Comparison of ENCODE assay signal across 10 mouse cellular contexts in genomic region chr1:187610336-187610948, GRCm38 (mm10). TPM values are rescaled to one million over a fixed set of nuclear protein-coding genes. Genes with fewer than 3 reads are reported as not detected.
DNase-seq lines count a peak whose midpoint lies in the region; ATAC-seq and TF ChIP-seq lines count a peak whose summit lies in the region.
"Had no signal": no experiment of that assay in that cellular context is flagged by ENCODE, and none has a peak within 500 bp of the region (broad histone marks: within the 10 kb centered on the region; RNA-seq: fewer than 3 reads in every experiment).

No protein-coding gene starts in this region.

- no peak for ATAC-seq in midbrain, embryonic 14.5 days (ENCODE audit: low FRiP score, low TSS enrichment)
- no peak for ATAC-seq in midbrain, embryonic 16.5 days
- ATAC-seq in kidney, postnatal 0 days (replicated peaks; ENCODE audit: low FRiP score, low read depth) = no peak
- ATAC-seq in stomach, postnatal 0 days (ENCODE audit: low FRiP score, low TSS enrichment) = no peak

- peaks cover 64% of the 10 kb centered on the region for H3K27me3 ChIP-seq in midbrain, embryonic 14.5 days (ENCODE audit: control insufficient read depth, insufficient read depth, low read length)
- peaks cover 21% of the 10 kb centered on the region for H3K27me3 ChIP-seq in midbrain, embryonic 16.5 days (ENCODE audit: control insufficient read depth, insufficient read depth, low read depth, low read length)
- peaks cover 39% of the 10 kb centered on the region for H3K27me3 ChIP-seq in kidney, postnatal 0 days (ENCODE audit: insufficient read depth, low read length)
- peaks cover 10% of the 10 kb centered on the region; the same call in 1 of the 2 replicates for H3K27me3 ChIP-seq in stomach, postnatal 0 days (ENCODE audit: control insufficient read depth, insufficient read depth, low read length)

- H3K4me1 ChIP-seq in midbrain, embryonic 14.5 days (ENCODE audit: control insufficient read depth, insufficient read depth, low read length) = peaks cover 23% of the 10 kb centered on the region
- H3K4me1 ChIP-seq in midbrain, embryonic 16.5 days (ENCODE audit: control insufficient read depth, insufficient read depth, low read length) = peaks cover 30% of the 10 kb centered on the region
- H3K4me1 ChIP-seq in kidney, postnatal 0 days (replicated peaks; ENCODE audit: insufficient read depth, low read length) = peaks cover 15% of the 10 kb centered on the region; the same call in 1 of the 2 replicates
- 0 out of 2 replicates have a peak, but pooled peaks cover 5% of the 10 kb centered on the region for H3K4me1 ChIP-seq in stomach, postnatal 0 days (replicated peaks; ENCODE audit: control insufficient read depth, insufficient read depth)

- H3K36me3 ChIP-seq in midbrain, embryonic 14.5 days (ENCODE audit: control insufficient read depth, insufficient read depth, low read length) = no peaks in the 10 kb centered on the region
- H3K36me3 ChIP-seq in midbrain, embryonic 16.5 days (ENCODE audit: control insufficient read depth, insufficient read depth, low read length) = no peaks in the 10 kb centered on the region
- H3K36me3 ChIP-seq in kidney, postnatal 0 days (ENCODE audit: insufficient read depth, low read length) = no peaks in the 10 kb centered on the region
- no peaks in the 10 kb centered on the region for H3K36me3 ChIP-seq in stomach, postnatal 0 days (ENCODE audit: control insufficient read depth, insufficient read depth, low read length)

- no peak overlapping the region for H3K9ac ChIP-seq in midbrain, embryonic 14.5 days (replicated peaks; ENCODE audit: low read length)
- no peak overlapping the region for H3K9ac ChIP-seq in midbrain, embryonic 16.5 days (ENCODE audit: low read depth, low read length)
- peak overlapping the region; percentile 70; the same call in 1 of the 2 replicates for H3K9ac ChIP-seq in kidney, postnatal 0 days (ENCODE audit: low read depth, low read length)
- H3K9ac ChIP-seq in stomach, postnatal 0 days (ENCODE audit: low read length) = no peak overlapping the region

- DNase-seq in adrenal gland, postnatal 14 days = peak; percentile 54
- no peak for DNase-seq in adrenal gland, adult 18-20 months (ENCODE audit: low spot score in 2 of 2)
- DNase-seq in midbrain, embryonic 14.5 days = peak; percentile 15
- DNase-seq in kidney, postnatal 0 days (ENCODE audit: low spot score) = no peak
- no peak for DNase-seq in stomach, postnatal 0 days (ENCODE audit: low spot score)
- DNase-seq in layer of hippocampus, adult 2 months (ENCODE audit: low spot score in 2 of 2) = no peak
- no peak for DNase-seq in urinary bladder, postnatal 10 days (ENCODE audit: low spot score)
- DNase-seq: lung, postnatal 14 days had no signal

- TF ChIP-seq EP300 in stomach, postnatal 0 days (optimal IDR thresholded peaks at IDR 0.05) = no peak

- H3K4me3 ChIP-seq in midbrain, embryonic 14.5 days (replicated peaks; ENCODE audit: low read depth, low read length) = no peak overlapping the region
- no peak overlapping the region for H3K4me3 ChIP-seq in midbrain, embryonic 16.5 days (ENCODE audit: low read depth, low read length)
- peak overlapping the region; percentile 55 for H3K4me3 ChIP-seq in kidney, postnatal 0 days (replicated peaks; ENCODE audit: low read depth, low read length)
- peak overlapping the region; percentile 48; the same call in 1 of the 2 replicates for H3K4me3 ChIP-seq in stomach, postnatal 0 days (ENCODE audit: low read depth, low read length)
- no peak overlapping the region for H3K4me3 ChIP-seq in layer of hippocampus, adult 2 months

- no peaks in the 10 kb centered on the region for H3K9me3 ChIP-seq in midbrain, embryonic 14.5 days (ENCODE audit: control insufficient read depth, low read length)
- no peaks in the 10 kb centered on the region for H3K9me3 ChIP-seq in midbrain, embryonic 16.5 days (replicated peaks; ENCODE audit: control insufficient read depth, low read length, poor library complexity, severe bottlenecking)
- no peaks in the 10 kb centered on the region for H3K9me3 ChIP-seq in kidney, postnatal 0 days (replicated peaks; ENCODE audit: low read length)
- no peaks in the 10 kb centered on the region for H3K9me3 ChIP-seq in stomach, postnatal 0 days (ENCODE audit: control insufficient read depth, low read length)

- no peak overlapping the region for H3K27ac ChIP-seq in midbrain, embryonic 14.5 days (replicated peaks; ENCODE audit: low read depth, low read length)
- H3K27ac ChIP-seq in midbrain, embryonic 16.5 days (ENCODE audit: low read length) = no peak overlapping the region
- H3K27ac ChIP-seq in kidney, postnatal 0 days = peak overlapping the region; percentile 77; the same call in 1 of the 2 replicates
- no peak overlapping the region for H3K27ac ChIP-seq in stomach, postnatal 0 days (replicated peaks)
- H3K27ac ChIP-seq in layer of hippocampus, adult 2 months = no peak overlapping the region

- no peak for TF ChIP-seq CTCF in kidney, postnatal 0 days (IDR thresholded peaks at IDR 0.05; ENCODE audit: low read depth)
- TF ChIP-seq CTCF in stomach, postnatal 0 days (IDR thresholded peaks at IDR 0.05; ENCODE audit: low read depth) = no peak
- TF ChIP-seq CTCF in layer of hippocampus, adult 2 months (conservative IDR thresholded peaks at IDR 0.05) = no peak

- 23% methylated on average over 9 of the region's 9 CpGs for WGBS in midbrain, embryonic 14.5 days
- WGBS in midbrain, embryonic 16.5 days = 42% methylated on average over 7 of the region's 9 CpGs
- 52% methylated on average over 8 of the region's 9 CpGs for WGBS in kidney, postnatal 0 days
- WGBS in stomach, postnatal 0 days = 45% methylated on average over 9 of the region's 9 CpGs

- peak overlapping the region; percentile 72; the same call in 1 of the 2 replicates for H3K4me2 ChIP-seq in midbrain, embryonic 14.5 days (ENCODE audit: low read length)
- no peak overlapping the region for H3K4me2 ChIP-seq in midbrain, embryonic 16.5 days (ENCODE audit: low read length)
- peak overlapping the region; percentile 87 for H3K4me2 ChIP-seq in kidney, postnatal 0 days (ENCODE audit: low read length)
- no peak overlapping the region for H3K4me2 ChIP-seq in stomach, postnatal 0 days (replicated peaks; ENCODE audit: low read depth)

RNA-seq across cellular contexts. Expression of gene Esrrg, which starts 1.9 kb away (rescaled TPM):
- 11.5 and 17.7 TPM in 2 replicates for total RNA-seq in adrenal gland, postnatal 14 days (2021)
- total RNA-seq in adrenal gland, adult 18-20 months (2021) = 10 to 100 TPM; 13.2 to 13.4 TPM
- polyA plus RNA-seq in midbrain, embryonic 14.5 days (2014; fragmentation: Nextera tagmentation; extraction: Ambion mirVana) = 32.8 and 34.5 TPM in 2 replicates
- 24.9 and 26.5 TPM in 2 replicates for polyA plus RNA-seq in midbrain, embryonic 16.5 days (2015; fragmentation: Nextera tagmentation; extraction: Ambion mirVana)
- 26.0 and 27.1 TPM in 2 replicates for polyA plus RNA-seq in kidney, postnatal 0 days (2015; fragmentation: Nextera tagmentation; extraction: Ambion mirVana)
- polyA plus RNA-seq in stomach, postnatal 0 days (2015; fragmentation: Nextera tagmentation; extraction: Ambion mirVana) = 7.4 and 9.3 TPM in 2 replicates
- total RNA-seq in layer of hippocampus, adult 2 months (2021) = 10 to 100 TPM; 10.9 to 12.6 TPM
- total RNA-seq: neutrophil, adult 5-6 weeks had no signal

Comparison
In these comparisons a context has a peak if more than half of its experiments do, and no peak if none do; other contexts are left out.
1. DNase-seq: peak in adrenal gland, postnatal 14 days (single experiment) and midbrain, embryonic 14.5 days (single experiment); none in adrenal gland, adult 18-20 months (0 of 2), kidney, postnatal 0 days (single experiment), stomach, postnatal 0 days (single experiment), layer of hippocampus, adult 2 months (0 of 2) and urinary bladder, postnatal 10 days (single experiment).
2. H3K4me2 ChIP-seq: peak in midbrain, embryonic 14.5 days (single experiment) and kidney, postnatal 0 days (single experiment); none in midbrain, embryonic 16.5 days (single experiment) and stomach, postnatal 0 days (single experiment).
3. H3K4me3 ChIP-seq: peak in kidney, postnatal 0 days (single experiment) and stomach, postnatal 0 days (single experiment); none in midbrain, embryonic 14.5 days (single experiment), midbrain, embryonic 16.5 days (single experiment) and layer of hippocampus, adult 2 months (single experiment).